Mouse (Mus musculus): ENCODE data around the gene Srd5a1. TPM values are rescaled to one million over a fixed set of nuclear protein-coding genes. Genes with fewer than 3 reads are reported as not detected.
"Not testable (repeated sequence)": the region's sequence is repeated elsewhere in the genome, so short reads cannot be mapped to it uniquely, and the experiment has no call there.

Srd5a1 gene
- total RNA-seq (2021) = 1 to 10 TPM; 2.4 to 2.5 TPM

DNA sequence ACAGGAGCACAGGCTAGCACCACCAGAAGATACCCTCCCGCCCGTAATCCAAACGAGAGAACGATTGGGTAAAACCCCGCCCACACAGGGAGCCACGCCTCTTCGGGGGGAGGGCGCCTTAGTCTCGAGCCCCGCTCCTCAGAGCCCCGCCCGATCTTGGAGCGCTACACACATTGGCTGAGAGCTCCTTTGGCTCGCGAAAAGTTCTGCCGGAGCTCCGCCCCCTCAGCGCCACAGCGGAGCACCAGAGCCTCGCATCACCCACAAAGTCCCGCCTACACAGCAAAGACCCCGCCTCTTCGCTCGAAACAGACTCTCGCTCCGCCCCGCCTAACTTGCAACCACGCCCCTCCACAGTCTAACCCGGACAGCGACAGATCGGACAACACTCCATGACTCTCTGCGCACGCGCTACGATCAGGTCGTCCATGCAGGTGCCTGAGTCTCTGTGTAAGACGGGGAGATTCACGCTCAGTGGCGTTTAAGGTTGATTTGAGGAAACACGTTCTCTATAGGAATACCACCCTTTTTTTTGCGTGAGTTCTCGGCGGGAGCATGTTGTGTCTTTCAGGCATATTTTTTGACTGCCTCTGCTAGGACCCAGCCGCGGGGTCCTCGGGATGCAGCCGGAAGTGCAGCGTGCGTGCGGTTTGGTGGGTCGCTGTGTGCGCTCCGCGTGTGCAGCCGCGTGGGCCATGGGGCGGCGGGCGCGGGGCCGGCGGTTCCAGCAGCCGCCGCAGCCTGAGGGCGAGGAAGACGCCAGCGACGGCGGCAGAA is at the start of gene Srd5a1:
Srd5a1 (minus strand) TSS at position 45 of the 777 bp plus-strand sequence.
- intact Hi-C loops (cut with DNase I) = loop anchor here (5.0 kb wide), 3 partner anchors 59 to 104 kb away; partner anchors contain the start of genes Nsun2 and Tent4a
- DNase-seq = peak; percentile 100

DNA sequence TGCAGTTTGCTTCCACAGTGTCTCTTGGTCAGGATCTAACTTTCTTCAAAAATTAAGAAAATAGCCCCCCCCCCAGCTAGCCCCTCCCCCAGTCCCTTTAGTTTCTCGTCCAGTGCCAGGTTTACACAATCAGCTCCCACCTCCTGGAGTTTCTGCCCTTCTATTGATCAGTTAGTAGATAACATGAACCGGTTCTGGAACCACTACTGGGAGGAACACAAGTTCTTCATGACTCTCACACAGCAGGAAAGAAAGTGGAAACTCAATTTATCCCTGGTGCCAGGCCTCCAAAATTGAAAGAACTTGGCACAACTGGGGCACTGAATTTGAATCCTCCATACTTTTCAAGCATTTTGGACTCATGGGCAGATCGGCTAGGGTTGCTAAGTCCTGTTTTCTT is 43.3 kb upstream of the Srd5a1 start:
- intact Hi-C loops (cut with DNase I) = no loop called here
- DNase-seq = no peak

DNA sequence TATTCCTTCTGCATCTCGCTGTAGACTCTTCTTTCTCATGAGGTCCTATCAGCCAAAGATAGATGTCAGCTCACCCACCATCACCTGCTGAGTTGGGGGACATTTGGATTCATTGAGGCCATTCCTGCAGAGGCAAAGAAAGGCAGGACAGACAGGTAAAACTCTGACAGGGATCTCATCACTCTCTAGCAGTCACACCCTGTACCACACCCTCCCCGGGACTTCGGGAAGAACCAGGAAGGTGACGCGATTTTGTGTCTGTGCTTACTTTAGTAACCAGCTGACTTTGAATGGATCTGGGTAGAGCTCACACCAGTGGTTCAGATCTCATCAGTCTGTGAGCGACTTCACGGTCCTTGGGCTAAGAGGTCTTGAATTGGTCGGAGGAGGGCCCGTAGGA is 35.2 kb upstream of the Srd5a1 start:
- intact Hi-C loops (cut with DNase I) = no loop called here
- DNase-seq = no peak

DNA sequence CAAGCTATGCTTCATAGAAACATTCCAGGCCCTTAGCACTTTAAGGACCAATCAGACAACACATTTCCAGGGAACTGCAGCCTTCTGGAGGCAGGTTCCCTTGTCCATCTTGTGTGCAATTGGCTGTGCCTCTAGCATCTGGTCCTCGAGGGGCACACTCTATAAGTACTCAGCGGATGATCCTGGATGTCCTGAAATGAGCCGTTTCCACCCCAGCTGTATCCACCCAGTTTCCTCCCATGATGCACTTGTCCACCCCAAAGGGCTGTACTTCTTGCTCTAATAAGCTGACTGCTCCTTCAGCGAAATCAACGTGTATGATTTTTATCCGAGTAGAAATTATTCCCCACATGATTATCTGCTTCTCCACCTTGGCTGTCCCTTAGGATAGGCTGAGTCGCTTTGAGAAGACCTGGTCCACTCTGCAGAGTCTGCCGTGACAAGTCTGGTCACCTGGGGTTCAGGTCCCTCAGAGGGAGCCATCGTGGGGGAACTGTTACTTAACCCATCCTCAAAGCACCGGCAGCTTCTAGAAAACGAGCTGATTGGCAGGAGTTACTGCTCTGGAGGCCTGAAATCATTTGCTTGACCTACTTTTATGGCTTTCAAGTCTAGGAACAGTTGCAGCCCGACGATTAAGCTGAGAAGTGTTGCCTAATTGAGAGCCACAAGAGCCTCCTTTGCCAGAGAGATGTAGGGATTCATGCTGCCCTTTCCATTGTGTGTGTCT is 34.6 kb upstream of the Srd5a1 start:
- DNase-seq = no peak
- intact Hi-C loops (cut with DNase I) = no loop called here

DNA sequence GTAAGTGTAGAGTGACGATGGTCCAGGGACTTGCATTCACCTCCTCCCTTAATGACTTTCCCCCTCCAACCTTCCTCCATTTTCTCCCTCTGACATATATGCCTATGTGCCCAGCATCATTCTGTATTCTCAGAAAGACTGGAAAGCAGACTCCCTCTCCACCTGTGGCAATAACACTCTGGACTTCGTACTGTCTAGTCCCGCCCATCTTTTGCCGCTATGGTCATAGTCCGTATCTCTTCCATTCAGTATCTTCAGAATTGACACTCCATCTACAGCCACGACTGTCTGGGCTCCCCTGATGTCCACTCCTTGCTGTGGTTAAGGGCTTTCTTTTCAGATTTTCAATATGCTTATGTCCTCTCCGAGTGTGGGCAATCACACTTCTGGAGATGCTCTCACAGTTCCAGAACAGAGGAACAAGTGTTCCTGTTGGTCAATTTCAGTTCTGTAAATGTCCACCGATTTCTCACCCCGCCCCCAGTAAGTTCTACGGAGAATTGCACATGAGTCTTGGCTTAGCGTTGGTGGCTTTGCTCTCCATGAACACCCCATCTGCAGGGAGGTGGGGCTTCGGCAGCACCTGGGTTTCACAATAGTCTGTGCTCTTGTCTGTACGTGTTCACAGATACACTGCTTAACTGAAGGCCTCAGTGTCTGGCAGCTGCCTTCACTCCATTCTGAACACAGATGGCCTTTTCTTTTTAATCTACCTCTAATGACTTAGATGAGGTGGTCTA is 33.4 kb upstream of the Srd5a1 start:
- no peak for DNase-seq
- intact Hi-C loops (cut with DNase I) = no loop called here

GRCm38 (mm10) chr13:69643937-69644336 is 32.7 kb upstream of the Srd5a1 start:
- DNase-seq = no peak
- intact Hi-C loops (cut with DNase I) = no loop called here

DNA sequence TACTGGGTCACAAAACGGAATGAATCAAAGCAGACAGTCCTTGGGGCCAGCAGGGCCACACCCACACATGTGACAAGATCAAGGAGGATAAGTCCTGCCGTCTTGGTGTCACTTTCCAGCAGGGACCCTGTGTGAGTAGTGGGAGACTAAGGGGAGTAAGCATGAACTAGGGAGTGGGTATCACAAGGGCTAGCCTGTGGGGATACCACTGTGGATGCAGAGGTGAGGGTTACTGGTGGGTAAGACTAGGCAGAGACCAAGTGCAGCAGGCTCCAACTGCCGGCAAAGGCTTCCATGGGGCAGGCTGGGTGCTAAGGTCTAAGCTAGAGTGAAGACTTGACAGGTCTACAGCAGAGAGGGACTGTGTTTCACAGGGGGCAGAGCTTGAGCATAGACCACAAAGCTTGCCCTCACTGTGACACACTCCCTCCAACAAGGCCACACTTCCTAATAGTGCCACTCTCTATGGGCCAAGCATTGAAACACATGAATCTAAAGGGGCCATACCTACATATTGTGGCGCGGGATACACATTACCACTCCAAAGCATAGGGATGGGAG is 31.5 kb upstream of the Srd5a1 start:
- intact Hi-C loops (cut with DNase I) = no loop called here

GRCm38 (mm10) chr13:69641017-69641416 is 29.8 kb upstream of the Srd5a1 start:
- no peak for DNase-seq
- intact Hi-C loops (cut with DNase I) = no loop called here

More for the DNA sequence above, 31.5 kb upstream of the Srd5a1 start:
- no peak for DNase-seq

DNA sequence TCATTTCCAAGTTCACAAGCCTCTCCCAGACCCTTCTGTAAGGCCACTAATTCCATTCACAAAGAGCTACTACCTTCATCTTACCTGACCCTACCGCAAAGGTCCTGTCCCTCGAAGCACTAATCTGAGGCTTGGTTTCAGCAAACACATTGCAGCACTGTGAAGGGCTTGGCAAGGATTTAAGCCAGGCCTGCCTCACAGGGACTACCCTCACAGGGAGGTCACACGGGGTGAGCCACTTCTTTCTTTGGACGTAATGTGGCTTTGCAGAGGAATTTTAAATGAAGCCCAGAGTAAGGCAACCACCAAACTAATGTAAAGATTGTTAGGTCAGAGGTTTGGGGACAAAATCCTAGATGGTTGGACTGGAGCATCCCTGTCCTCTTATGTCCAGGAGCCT is 29.3 kb upstream of the Srd5a1 start:
- DNase-seq = peak; percentile 25 to 26
- intact Hi-C loops (cut with DNase I) = no loop called here

DNA sequence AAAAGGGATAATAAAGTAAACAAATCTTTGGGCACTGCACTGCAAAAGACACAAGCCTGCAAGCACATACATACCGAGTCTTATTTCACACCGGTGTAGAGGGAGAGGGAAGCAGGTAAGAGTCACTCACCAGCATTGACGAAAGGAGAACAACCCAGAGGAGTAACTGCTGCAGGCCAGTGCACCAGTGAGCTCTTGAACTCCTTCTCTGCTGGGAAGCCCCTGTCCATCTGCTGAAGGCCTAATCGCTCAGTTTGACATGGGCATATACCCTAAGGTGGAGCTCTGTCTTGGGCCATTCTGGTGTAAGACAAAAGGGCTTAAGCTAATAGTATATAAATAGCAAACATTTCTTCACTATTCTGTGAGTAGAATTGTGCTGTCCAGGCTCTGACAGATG is 28.9 kb upstream of the Srd5a1 start:
- intact Hi-C loops (cut with DNase I) = no loop called here
- no peak for DNase-seq

- DNase-seq = no peak
- intact Hi-C loops (cut with DNase I) = no loop called here
These were observed 28.0 kb upstream of the Srd5a1 start for GRCm38 (mm10) chr13:69639251-69639650.

DNA sequence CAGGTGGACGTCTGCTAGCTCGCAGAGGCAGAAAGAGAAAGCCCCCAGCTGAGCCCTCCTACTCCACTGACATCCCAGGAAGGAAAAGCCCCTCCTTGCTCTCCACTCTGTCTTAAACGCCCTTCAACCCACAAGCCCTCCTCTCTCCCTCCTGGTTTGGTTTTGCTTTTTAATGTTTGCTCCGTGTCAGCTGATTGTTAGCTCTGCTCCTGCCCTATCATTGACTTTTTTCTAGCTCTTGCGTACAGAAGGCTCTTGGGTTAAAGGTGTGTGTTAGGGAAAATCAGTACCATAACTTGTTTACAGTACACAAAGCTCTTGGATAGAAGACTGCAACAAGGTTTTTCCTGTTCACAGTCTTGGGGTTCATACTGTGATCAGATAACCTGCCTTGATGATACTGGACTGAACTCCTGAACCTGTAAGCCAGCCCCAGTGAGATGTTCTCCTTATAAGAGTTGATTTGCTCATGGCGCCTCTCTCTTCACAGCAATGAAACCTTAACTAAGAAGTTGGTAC is 26.9 kb upstream of the Srd5a1 start:
- no peak for DNase-seq

GRCm38 (mm10) chr13:69637657-69638056 is 26.4 kb upstream of the Srd5a1 start:
- no peak for DNase-seq
- intact Hi-C loops (cut with DNase I) = no loop called here

More for the DNA sequence above, 26.9 kb upstream of the Srd5a1 start:
- intact Hi-C loops (cut with DNase I) = no loop called here

DNA sequence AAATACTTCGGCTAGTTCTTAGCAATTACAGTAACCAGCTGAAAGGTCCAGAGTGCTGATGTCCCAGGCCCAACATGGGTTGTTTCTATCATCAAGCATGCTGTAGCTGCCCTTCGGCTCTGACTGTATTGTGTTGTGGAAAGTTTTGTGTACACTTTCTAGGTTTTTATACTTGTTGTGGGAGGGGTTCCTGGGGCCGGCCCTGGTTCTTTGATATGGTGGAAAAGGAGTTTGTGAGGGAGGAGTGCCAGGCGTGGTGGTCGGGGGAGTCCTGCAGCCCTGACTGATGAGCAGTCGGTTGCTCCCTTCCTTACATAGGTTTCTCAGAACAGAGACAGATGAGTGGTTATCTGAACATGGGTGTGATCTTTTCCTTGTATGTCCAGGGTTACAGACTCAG is 25.6 kb upstream of the Srd5a1 start:
- intact Hi-C loops (cut with DNase I) = no loop called here
- no peak for DNase-seq

DNA sequence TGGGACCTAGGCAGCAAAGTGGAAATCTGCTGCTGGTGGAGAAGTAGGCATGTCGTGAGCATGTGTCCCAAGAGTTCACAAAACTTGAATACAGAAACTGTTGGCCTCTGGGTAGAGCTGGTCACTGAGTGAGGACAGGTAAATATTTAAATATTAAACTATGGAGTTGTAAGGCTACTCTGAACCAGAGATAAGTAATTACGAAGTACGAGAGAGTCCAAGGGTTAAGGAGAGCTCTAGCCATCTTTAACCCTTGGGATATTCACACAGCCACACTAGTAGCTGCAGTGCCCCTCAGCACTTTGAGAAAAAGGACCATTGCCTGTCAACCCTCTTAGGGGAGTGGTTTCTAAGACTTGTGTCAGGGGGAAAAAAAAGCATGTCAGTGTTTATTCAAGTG is 25.1 kb upstream of the Srd5a1 start:
- intact Hi-C loops (cut with DNase I) = no loop called here
- no peak for DNase-seq

DNA sequence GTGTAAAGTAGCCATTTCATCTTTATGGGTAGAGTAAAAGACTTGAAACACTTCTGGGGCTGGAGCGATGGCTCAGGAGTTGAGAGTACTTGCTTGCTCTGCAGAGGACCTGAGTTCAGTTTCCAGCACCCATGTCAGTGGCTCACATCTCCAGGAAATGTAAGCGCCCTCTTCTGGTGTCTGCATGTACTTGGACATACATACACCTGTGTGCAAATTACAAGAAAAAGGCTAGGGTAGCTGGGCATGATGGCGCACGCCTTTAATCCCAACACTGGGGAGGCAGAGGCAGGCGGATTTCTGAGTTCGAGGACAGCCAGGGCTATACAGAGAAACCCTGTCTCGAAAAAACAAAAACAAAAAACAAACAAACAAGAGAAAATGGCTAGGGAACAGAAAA is 24.6 kb upstream of the Srd5a1 start:
- intact Hi-C loops (cut with DNase I) = not testable (repeated sequence)

GRCm38 (mm10) chr13:69633988-69634387 is 22.7 kb upstream of the Srd5a1 start:
- no peak for DNase-seq
- intact Hi-C loops (cut with DNase I) = no loop called here

More for the DNA sequence above, 24.6 kb upstream of the Srd5a1 start:
- not testable (repeated sequence) for DNase-seq

DNA sequence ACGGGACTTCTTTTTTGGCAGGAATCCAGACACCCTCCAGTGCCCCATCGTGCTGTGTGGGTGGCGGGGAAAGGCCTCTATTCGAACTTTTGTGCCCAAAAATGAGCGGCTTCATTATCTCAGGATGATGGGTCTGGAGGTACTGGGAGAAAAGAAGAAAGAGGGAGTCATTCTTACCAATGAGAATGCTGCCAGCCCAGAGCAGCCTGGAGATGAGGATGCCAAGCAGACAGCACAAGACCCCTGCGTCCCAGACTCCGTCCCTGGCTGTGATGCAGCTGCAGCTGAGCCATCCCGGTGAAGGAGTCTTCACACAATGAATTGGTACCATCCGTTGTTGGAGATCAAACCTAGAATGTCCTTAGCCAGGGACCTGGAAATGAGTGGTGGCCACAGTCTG is 22.3 kb upstream of the Srd5a1 start:
- intact Hi-C loops (cut with DNase I) = no loop called here
- no peak for DNase-seq

- no peak for DNase-seq
- intact Hi-C loops (cut with DNase I) = no loop called here
These were observed 20.4 kb upstream of the Srd5a1 start for GRCm38 (mm10) chr13:69631659-69632058.

- intact Hi-C loops (cut with DNase I) = no loop called here
- no peak for DNase-seq
These were observed 19.9 kb upstream of the Srd5a1 start for GRCm38 (mm10) chr13:69631111-69631510.

DNA sequence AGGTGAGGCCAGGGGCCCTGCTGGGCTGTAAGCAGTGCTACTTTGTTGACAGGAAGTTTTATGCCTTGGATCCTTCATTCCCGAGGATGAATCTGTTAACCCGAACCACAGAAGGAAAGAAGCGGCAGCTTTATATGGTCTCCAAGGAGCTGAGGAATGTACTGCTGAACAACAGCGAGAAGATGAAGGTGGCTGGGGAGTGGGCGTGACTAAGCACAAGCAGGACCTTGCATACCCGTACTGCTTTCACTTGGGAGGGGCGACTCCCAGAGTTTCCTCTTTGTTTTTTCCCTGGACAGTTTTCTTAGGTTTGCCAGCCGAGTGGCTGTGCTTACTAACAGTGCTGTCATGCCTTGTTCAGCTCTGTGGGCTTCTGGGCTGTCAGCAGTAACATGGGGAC is 19.3 kb upstream of the Srd5a1 start:
- DNase-seq = no peak
- intact Hi-C loops (cut with DNase I) = no loop called here

All from heart, postnatal 10 days (tissue).